8 mouse cellular contexts compared by ENCODE assay signal in genomic region chr15:7203606-7204330, GRCm38 (mm10).
A peak's percentile ranks its signal among the peaks of the same experiment; 100 is the strongest.
DNase-seq lines count a peak whose midpoint lies in the region; ATAC-seq and TF ChIP-seq lines count a peak whose summit lies in the region.

No protein-coding gene starts in this region.

- TF ChIP-seq CTCF in spleen, adult 2 months (IDR thresholded peaks at IDR 0.05; ENCODE audit: extremely low read depth, insufficient read depth, insufficient read length, insufficient replicate concordance) = no peak

- no peaks in the 10 kb centered on the region for H3K36me3 ChIP-seq in spleen, adult 2 months (ENCODE audit: control insufficient read depth, insufficient read depth, low read length)
- H3K36me3 ChIP-seq in heart, embryonic 13.5 days = peaks cover 5% of the 10 kb centered on the region
- H3K36me3 ChIP-seq in stomach, embryonic 14.5 days (ENCODE audit: control insufficient read depth, insufficient read depth, low read length) = no peaks in the 10 kb centered on the region; the same call in 1 of the 2 replicates

- no peaks in the 10 kb centered on the region for H3K4me1 ChIP-seq in spleen, adult 2 months (ENCODE audit: control insufficient read depth, insufficient read depth, insufficient read length)
- peaks cover 75% of the 10 kb centered on the region for H3K4me1 ChIP-seq in heart, embryonic 13.5 days
- peaks cover 31% of the 10 kb centered on the region for H3K4me1 ChIP-seq in stomach, embryonic 14.5 days (ENCODE audit: control insufficient read depth, insufficient read depth, low read length)

- TF ChIP-seq POLR2A in spleen, adult 2 months (IDR thresholded peaks at IDR 0.05; ENCODE audit: low read depth, low read length) = no peak

- peak overlapping the region; percentile 25; the same call in 1 of the 2 replicates for H3K27ac ChIP-seq in spleen, adult 2 months (ENCODE audit: insufficient read depth, low read length)
- H3K27ac ChIP-seq in heart, embryonic 13.5 days (replicated peaks) = peak overlapping the region; percentile 66
- H3K27ac ChIP-seq in stomach, embryonic 14.5 days (ENCODE audit: low read length) = peak overlapping the region; percentile 75; the same call in 1 of the 2 replicates

- WGBS in spleen, adult 2 months = 52% methylated on average over 9 of the region's 9 CpGs
- WGBS in heart, embryonic 13.5 days = 48% methylated on average over 9 of the region's 9 CpGs
- 37% methylated on average over 9 of the region's 9 CpGs for WGBS in stomach, embryonic 14.5 days

- ATAC-seq in heart, embryonic 13.5 days (ENCODE audit: extremely low read depth, insufficient number of reproducible peaks, low FRiP score, low TSS enrichment) = no peak
- ATAC-seq in stomach, embryonic 14.5 days (ENCODE audit: insufficient number of reproducible peaks, insufficient read depth, low FRiP score, low read depth) = peak; percentile 35; the same call in 1 of the 2 replicates
- no peak for ATAC-seq in frontal cortex, adult (ENCODE audit: low TSS enrichment)

- H3K27me3 ChIP-seq in spleen, adult 2 months (ENCODE audit: control insufficient read depth, insufficient read depth, low read length) = peaks cover 4% of the 10 kb centered on the region
- H3K27me3 ChIP-seq in heart, embryonic 13.5 days (replicated peaks) = no peaks in the 10 kb centered on the region
- no peaks in the 10 kb centered on the region for H3K27me3 ChIP-seq in stomach, embryonic 14.5 days (ENCODE audit: control insufficient read depth, insufficient read depth, low read length)

- no peak overlapping the region for H3K4me2 ChIP-seq in heart, embryonic 13.5 days
- no peak overlapping the region for H3K4me2 ChIP-seq in stomach, embryonic 14.5 days (replicated peaks; ENCODE audit: low read depth, low read length)

- H3K9me3 ChIP-seq in heart, embryonic 13.5 days = no peaks in the 10 kb centered on the region
- H3K9me3 ChIP-seq in stomach, embryonic 14.5 days (ENCODE audit: control insufficient read depth, low read depth, low read length) = no peaks in the 10 kb centered on the region

- H3K4me3 ChIP-seq in spleen, adult 2 months (ENCODE audit: extremely low read depth, insufficient read depth, insufficient read length) = no peak overlapping the region
- H3K4me3 ChIP-seq in heart, embryonic 13.5 days = no peak overlapping the region
- no peak overlapping the region for H3K4me3 ChIP-seq in stomach, embryonic 14.5 days (ENCODE audit: low read depth, low read length)

- 0 out of 2 replicates have a peak overlapping the region, but pooled peaks have one; percentile 11 for H3K9ac ChIP-seq in heart, embryonic 13.5 days
- no peak overlapping the region for H3K9ac ChIP-seq in stomach, embryonic 14.5 days (replicated peaks; ENCODE audit: low read depth, low read length)

- no peak for DNase-seq in spleen, adult 2 months (ENCODE audit: low read depth in 1 of 2, low spot score in 2 of 2)
- no peak for DNase-seq in spleen, adult 18-20 months
- peak; percentile 82 for DNase-seq in kidney, postnatal 10 days
- DNase-seq in T-cell, adult 2 months (ENCODE audit: low spot score) = no peak
- DNase-seq in MN1 (ENCODE audit: low spot score) = no peak

Comparison
In these comparisons a context has a peak if more than half of its experiments do, and no peak if none do; other contexts are left out.
1. H3K27ac ChIP-seq: peak in every context shown above with its lines; median percentile 75 in stomach, embryonic 14.5 days; 66 in heart, embryonic 13.5 days; 25 in spleen, adult 2 months.